Mouse (Mus musculus) embryonic facial prominence, embryonic 11.5 days (tissue): ENCODE results near the gene Cdx2. TPM values are rescaled to one million over a fixed set of nuclear protein-coding genes. Genes with fewer than 3 reads are reported as not detected.
A peak's percentile ranks its signal among the peaks of the same experiment; 100 is the strongest.

Experiments
- ATAC-seq: fragments of 200-750 bp; cut with Nextera tagmentation; replicated peaks from 2 replicates; pipeline ENCODE4 v1.8.0; 2017; ENCODE audit warnings: low read depth; ENCODE audit not compliant: insufficient number of reproducible peaks, low FRiP score, low TSS enrichment
- DNase-seq: peaks from one replicate; pipeline ENCODE4 v3.0.0-alpha.2; 2015; ENCODE audit warnings: low spot score
- H3K27ac ChIP-seq: fragments of 300-500 bp; sonication (generic); replicated peaks from 2 replicates; pipeline ENCODE4 v1.5.1; 2014; ENCODE audit warnings: mild to moderate bottlenecking, low read depth, low read length, control low read depth
- H3K27me3 ChIP-seq: fragments of 300-500 bp; sonication (generic); 2 replicates; pipeline ENCODE4 v1.6.1; 2014; ENCODE audit warnings: mild to moderate bottlenecking, low read length, moderate library complexity, mixed read lengths; ENCODE audit not compliant: control insufficient read depth, insufficient read depth
- H3K36me3 ChIP-seq: fragments of 300-500 bp; sonication (generic); replicated peaks from 2 replicates; pipeline ENCODE4 v1.6.1; 2014; ENCODE audit warnings: low read depth, mild to moderate bottlenecking, low read length, moderate library complexity, mixed read lengths; ENCODE audit not compliant: control insufficient read depth, insufficient read depth
- H3K4me1 ChIP-seq: fragments of 300-500 bp; sonication (generic); 2 replicates; pipeline ENCODE4 v1.6.1; 2014; ENCODE audit warnings: low read length, mixed read lengths; ENCODE audit not compliant: control insufficient read depth, insufficient read depth
- H3K4me2 ChIP-seq: fragments of 300-500 bp; sonication (generic); 2 replicates; pipeline ENCODE4 v1.6.1; 2014; ENCODE audit warnings: low read depth, mild to moderate bottlenecking, control low read depth, low read length, moderate library complexity
- H3K4me3 ChIP-seq: fragments of 300-500 bp; sonication (generic); 2 replicates; pipeline ENCODE4 v1.5.1; 2014; ENCODE audit warnings: low read depth, low read length, control low read depth
- H3K9ac ChIP-seq: fragments of 300-500 bp; sonication (generic); replicated peaks from 2 replicates; pipeline ENCODE4 v1.6.1; 2014; ENCODE audit warnings: mild to moderate bottlenecking, control low read depth, low read length
- H3K9me3 ChIP-seq: fragments of 300-500 bp; sonication (generic); replicated peaks from 2 replicates; pipeline ENCODE4 v1.6.1; 2016; ENCODE audit warnings: mild to moderate bottlenecking, low read length, inconsistent platforms, mixed read lengths; ENCODE audit not compliant: control insufficient read depth
- WGBS: fragments of 180-500 bp; shearing (Covaris S2); extraction: QIAGEN DNeasy Blood & Tissue Kit; methylation state at CpG from one replicate; pipeline ENCODE4 v1.1.7; 2014; 5-methylcytosine and 5-hydroxymethylcytosine counted together
- polyA plus RNA-seq: library from polyadenylated mRNA; unstranded; fragments of >200 nt; fragmentation: Nextera tagmentation; extraction: Ambion mirVana; gene quantifications from 2 replicates; pipeline ENCODE4 v1.2.1, GENCODE M21; 2014

Gene Cdx2
- polyA plus RNA-seq, 1 experiment from 2014 or later, result not detected

- Histone ChIP-seq H3K9ac (no peak overlapping the region), H3K27me3 (peaks cover 55% of the 10 kb centered on the region), H3K36me3 (no peaks in the 10 kb centered on the region), H3K4me1 (no peaks in the 10 kb centered on the region; the same call in 1 of the 2 replicates), H3K9me3 (no peaks in the 10 kb centered on the region), H3K4me3 (no peak overlapping the region), H3K27ac (no peak overlapping the region), H3K4me2 (no peak overlapping the region)
- peak; percentile 47 for DNase-seq
- WGBS, result 10% methylated on average over 20 of the region's 20 CpGs
- ATAC-seq, result no peak
Observed at GRCm38 (mm10) chr5:147294121-147294520, 12.9 kb downstream of the Cdx2 start.

GRCm38 (mm10) chr5:147293127-147293910 is 13.8 kb downstream of the Cdx2 start:
- H3K4me3 ChIP-seq, result no peak overlapping the region
- H3K9ac ChIP-seq, result no peak overlapping the region
- no peak overlapping the region for H3K27ac ChIP-seq
- DNase-seq (peak; percentile 93), ATAC-seq (peak; percentile 76)
- H3K36me3 ChIP-seq, result no peaks in the 10 kb centered on the region
- 16% methylated on average over 17 of the region's 18 CpGs for WGBS
- H3K27me3 ChIP-seq, result peaks cover 48% of the 10 kb centered on the region
- H3K9me3 ChIP-seq, result no peaks in the 10 kb centered on the region
- no peak overlapping the region for H3K4me2 ChIP-seq
- no peaks in the 10 kb centered on the region; the same call in 1 of the 2 replicates for H3K4me1 ChIP-seq

- DNase-seq (peak; percentile 0), ATAC-seq (no peak)
- peaks cover 41% of the 10 kb centered on the region for H3K27me3 ChIP-seq
- H3K27ac ChIP-seq, result no peak overlapping the region
- no peak overlapping the region for H3K9ac ChIP-seq
- no peaks in the 10 kb centered on the region; the same call in 1 of the 2 replicates for H3K4me1 ChIP-seq
- WGBS, result 41% methylated on average over 13 of the region's 13 CpGs
- no peak overlapping the region for H3K4me3 ChIP-seq
- H3K4me2 ChIP-seq, result no peak overlapping the region
- no peaks in the 10 kb centered on the region for H3K9me3 ChIP-seq
- H3K36me3 ChIP-seq, result no peaks in the 10 kb centered on the region
Observed at GRCm38 (mm10) chr5:147292506-147293120, 14.5 kb downstream of the Cdx2 start.

- no peak for ATAC-seq
- H3K27ac ChIP-seq, result no peak overlapping the region
- no peaks in the 10 kb centered on the region for H3K36me3 ChIP-seq
- no peak overlapping the region for H3K4me2 ChIP-seq
- no peaks in the 10 kb centered on the region; the same call in 1 of the 2 replicates for H3K4me1 ChIP-seq
- DNase-seq, result no peak
- H3K4me3 ChIP-seq, result no peak overlapping the region
- H3K9ac ChIP-seq, result no peak overlapping the region
- whole genome bisulfite sequencing, result 36% methylated on average over 16 of the region's 16 CpGs
- peaks cover 34% of the 10 kb centered on the region for H3K27me3 ChIP-seq
- H3K9me3 ChIP-seq, result no peaks in the 10 kb centered on the region
Observed at GRCm38 (mm10) chr5:147291764-147292505, 15.1 kb downstream of the Cdx2 start.

- H3K4me2 ChIP-seq, result no peak overlapping the region
- H3K27ac ChIP-seq, result no peak overlapping the region
- H3K9ac ChIP-seq, result no peak overlapping the region
- no peaks in the 10 kb centered on the region for H3K9me3 ChIP-seq
- DNase-seq (no peak), ATAC-seq (no peak)
- no peak overlapping the region for H3K4me3 ChIP-seq
- WGBS, result 75% methylated on average over 4 of the region's 4 CpGs
- H3K4me1 ChIP-seq, result no peaks in the 10 kb centered on the region
- no peaks in the 10 kb centered on the region for H3K36me3 ChIP-seq
- peaks cover 15% of the 10 kb centered on the region for H3K27me3 ChIP-seq
Observed at GRCm38 (mm10) chr5:147284365-147284764, 22.7 kb downstream of the Cdx2 start.

GRCm38 (mm10) chr5:147277547-147277925 is 29.5 kb downstream of the Cdx2 start:
- H3K4me1 ChIP-seq, result no peaks in the 10 kb centered on the region
- no peak overlapping the region for H3K9ac ChIP-seq
- no peaks in the 10 kb centered on the region for H3K36me3 ChIP-seq
- no peak overlapping the region for H3K4me3 ChIP-seq
- peaks cover 67% of the 10 kb centered on the region for H3K27me3 ChIP-seq
- H3K27ac ChIP-seq, result no peak overlapping the region
- WGBS, result 0% methylated on average over 13 of the region's 13 CpGs
- ATAC-seq (no peak), DNase-seq (no peak)
- no peaks in the 10 kb centered on the region for H3K9me3 ChIP-seq
- H3K4me2 ChIP-seq, result no peak overlapping the region

GRCm38 (mm10) chr5:147276701-147277546 is 30.1 kb downstream of the Cdx2 start:
- H3K36me3 ChIP-seq, result no peaks in the 10 kb centered on the region
- H3K4me1 ChIP-seq, result no peaks in the 10 kb centered on the region
- H3K9me3 ChIP-seq, result no peaks in the 10 kb centered on the region
- WGBS, result 2% methylated on average over 18 of the region's 18 CpGs
- H3K9ac ChIP-seq, result no peak overlapping the region
- H3K4me2 ChIP-seq, result no peak overlapping the region
- DNase-seq (no peak), ATAC-seq (no peak)
- H3K27ac ChIP-seq, result no peak overlapping the region
- peaks cover 73% of the 10 kb centered on the region for H3K27me3 ChIP-seq
- H3K4me3 ChIP-seq, result no peak overlapping the region
